Mouse (Mus musculus): Measurements from ENCODE around the gene Orai1. TPM values are rescaled to one million over a fixed set of nuclear protein-coding genes. Genes with fewer than 3 reads are reported as not detected.

Gene Orai1
- polyA plus RNA-seq, 1 experiment from 2014 or later: 16.8 TPM

DNA sequence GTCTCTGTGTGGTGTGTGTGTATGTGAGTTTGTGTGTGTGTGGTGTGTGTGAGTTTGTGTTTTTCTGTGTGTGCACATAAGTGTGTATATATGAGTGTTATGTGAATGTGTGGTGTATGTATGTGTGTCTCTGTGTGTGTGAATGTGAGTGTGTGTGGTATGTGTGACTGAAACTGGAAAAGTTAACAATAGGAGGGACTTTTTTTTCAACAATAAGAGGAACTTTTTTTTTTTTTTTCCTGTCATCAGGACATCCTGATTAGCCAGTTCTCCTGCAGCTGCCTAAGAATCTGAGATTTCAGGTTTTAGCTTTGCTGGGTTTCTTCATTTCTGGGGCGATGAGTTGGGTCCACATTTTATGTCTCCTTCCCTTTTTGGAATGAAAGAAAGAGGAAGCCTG is 64.7 kb downstream of the Orai1 start:
- Histone ChIP-seq H3K27ac (ENCODE audit: low read depth) (peak overlapping the region; percentile 25; the same call in 1 of the 2 replicates), H3K9me3 (ENCODE audit: low read depth, low read length) (no peaks in the 10 kb centered on the region), H3K4me1 (ENCODE audit: insufficient read depth) (0 out of 2 replicates have a peak, but pooled peaks cover 8% of the 10 kb centered on the region), H3K4me2 (peak overlapping the region; percentile 7; the same call in 1 of the 2 replicates), H3K27me3 (ENCODE audit: insufficient read depth, low read length) (no peaks in the 10 kb centered on the region), H3K36me3 (ENCODE audit: insufficient read depth) (no peaks in the 10 kb centered on the region), H3K9ac (no peak overlapping the region), H3K4me3 (ENCODE audit: low read depth, low read length) (no peak overlapping the region)
- TF ChIP-seq CTCF (IDR thresholded peaks at IDR 0.05; ENCODE audit: low read depth): no peak
- ATAC-seq (ENCODE audit: insufficient read depth) (no peak), DNase-seq (no peak)
- WGBS: 73% methylated on average over 1 of the region's 1 CpGs

GRCm38 (mm10) chr5:123080041-123080440 is 65.2 kb downstream of the Orai1 start:
- no peak overlapping the region for H3K9ac ChIP-seq
- no peak overlapping the region for H3K4me3 ChIP-seq (ENCODE audit: low read depth, low read length)
- TF ChIP-seq CTCF (IDR thresholded peaks at IDR 0.05; ENCODE audit: low read depth): no peak
- no peaks in the 10 kb centered on the region for H3K36me3 ChIP-seq (ENCODE audit: insufficient read depth)
- no peaks in the 10 kb centered on the region for H3K27me3 ChIP-seq (ENCODE audit: insufficient read depth, low read length)
- peak overlapping the region; percentile 25; the same call in 1 of the 2 replicates for H3K27ac ChIP-seq (ENCODE audit: low read depth)
- peak overlapping the region; percentile 7; the same call in 1 of the 2 replicates for H3K4me2 ChIP-seq
- H3K9me3 ChIP-seq (ENCODE audit: low read depth, low read length): no peaks in the 10 kb centered on the region
- 49% methylated on average over 8 of the region's 8 CpGs for WGBS
- H3K4me1 ChIP-seq (ENCODE audit: insufficient read depth): 0 out of 2 replicates have a peak, but pooled peaks cover 8% of the 10 kb centered on the region
- ATAC-seq (ENCODE audit: insufficient read depth): no peak
- DNase-seq: peak; percentile 36

Other genes with a start within 250 kb of the Orai1 start
- gene Camkk2, start 235.7 kb upstream of the Orai1 start, polyA plus RNA-seq (2014; fragmentation: Nextera tagmentation; extraction: Ambion mirVana): 35.8 and 36.2 TPM in 2 replicates
- 459 and 472 TPM in 2 replicates for gene Anapc5, start 193.7 kb upstream of the Orai1 start, polyA plus RNA-seq (2014; fragmentation: Nextera tagmentation; extraction: Ambion mirVana)
- 29.8 and 33.5 TPM in 2 replicates for gene Rnf34, start 165.0 kb upstream of the Orai1 start, polyA plus RNA-seq (2014; fragmentation: Nextera tagmentation; extraction: Ambion mirVana)
- gene Kdm2b, start 25.3 kb upstream of the Orai1 start, polyA plus RNA-seq (2014; fragmentation: Nextera tagmentation; extraction: Ambion mirVana): 38.5 and 46.7 TPM in 2 replicates
- 0.72 TPM in 1 of 2 replicates, not detected in the other for gene Morn3, start 31.9 kb downstream of the Orai1 start, polyA plus RNA-seq (2014; fragmentation: Nextera tagmentation; extraction: Ambion mirVana)
- gene Tmem120b, start 53.3 kb downstream of the Orai1 start, polyA plus RNA-seq (2014; fragmentation: Nextera tagmentation; extraction: Ambion mirVana): 8.2 and 10.0 TPM in 2 replicates
- gene Rhof, start 117.6 kb downstream of the Orai1 start, polyA plus RNA-seq (2014; fragmentation: Nextera tagmentation; extraction: Ambion mirVana): 2.4 and 2.5 TPM in 2 replicates
- 11.5 and 12.1 TPM in 2 replicates for gene Setd1b, start 127.1 kb downstream of the Orai1 start, polyA plus RNA-seq (2014; fragmentation: Nextera tagmentation; extraction: Ambion mirVana)
- 70.9 and 81.7 TPM in 2 replicates for gene Psmd9, start 154.3 kb downstream of the Orai1 start, polyA plus RNA-seq (2014; fragmentation: Nextera tagmentation; extraction: Ambion mirVana)
- gene Hpd, start 167.7 kb downstream of the Orai1 start, polyA plus RNA-seq (2014; fragmentation: Nextera tagmentation; extraction: Ambion mirVana): not detected in 2 replicates
- 0.57 and 0.78 TPM in 2 replicates for gene Wdr66, start 237.0 kb downstream of the Orai1 start, polyA plus RNA-seq (2014; fragmentation: Nextera tagmentation; extraction: Ambion mirVana)

Data from lung, embryonic 14.5 days (tissue).